10 mouse cellular contexts compared by ENCODE assay signal in the genomic region with DNA sequence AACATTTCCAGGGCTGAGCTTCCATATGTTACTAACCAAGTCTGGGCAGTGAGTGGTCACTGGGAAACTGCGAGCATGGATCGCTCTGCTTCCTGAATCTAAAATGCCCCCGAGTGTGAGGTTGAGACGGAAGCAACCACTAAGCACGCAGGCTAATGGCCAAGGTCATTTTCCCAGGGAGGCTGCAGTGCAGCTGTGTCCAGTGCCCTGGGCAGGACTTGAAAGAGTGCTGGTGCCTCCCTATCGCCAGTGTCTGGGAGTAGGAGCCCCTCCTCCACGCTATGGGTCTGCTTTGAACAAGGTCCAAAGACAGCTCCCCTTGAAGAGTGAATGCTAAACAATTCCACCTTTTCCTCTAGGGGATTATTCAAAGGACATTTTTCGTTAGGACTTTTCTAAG.
DNase-seq lines count a peak whose midpoint lies in the region; ATAC-seq and TF ChIP-seq lines count a peak whose summit lies in the region.
"Had no signal": no experiment of that assay in that cellular context is flagged by ENCODE, and none has a peak within 500 bp of the region (broad histone marks: within the 10 kb centered on the region; RNA-seq: fewer than 3 reads in every experiment).

No protein-coding gene starts in this region.

- H3K4me1 ChIP-seq in heart, embryonic 16.5 days (ENCODE audit: control insufficient read depth, insufficient read depth, low read length) = peaks cover 9% of the 10 kb centered on the region
- no peaks in the 10 kb centered on the region for H3K4me1 ChIP-seq in intestine, embryonic 15.5 days (replicated peaks)

- H3K27me3 ChIP-seq in heart, embryonic 16.5 days (ENCODE audit: control insufficient read depth, insufficient read depth, low read length) = no peaks in the 10 kb centered on the region
- no peaks in the 10 kb centered on the region for H3K27me3 ChIP-seq in intestine, embryonic 15.5 days (replicated peaks)
- H3K27me3 ChIP-seq: embryonic facial prominence, embryonic 12.5 days; Patski had no signal

- H3K4me2 ChIP-seq in heart, embryonic 16.5 days (ENCODE audit: low read depth, low read length) = peak overlapping the region; percentile 43
- H3K4me2 ChIP-seq in intestine, embryonic 15.5 days (replicated peaks) = no peak overlapping the region
- H3K4me2 ChIP-seq: embryonic facial prominence, embryonic 12.5 days had no signal

- no peak overlapping the region for H3K9ac ChIP-seq in heart, embryonic 16.5 days (ENCODE audit: low read length)
- H3K9ac ChIP-seq in intestine, embryonic 15.5 days = no peak overlapping the region
- H3K9ac ChIP-seq: embryonic facial prominence, embryonic 12.5 days had no signal

- H3K9me3 ChIP-seq in heart, embryonic 16.5 days (replicated peaks; ENCODE audit: control insufficient read depth, low read length) = no peaks in the 10 kb centered on the region
- no peaks in the 10 kb centered on the region for H3K9me3 ChIP-seq in intestine, embryonic 15.5 days
- H3K9me3 ChIP-seq: embryonic facial prominence, embryonic 12.5 days had no signal

- H3K4me3 ChIP-seq in layer of hippocampus, adult 2 months = no peak overlapping the region
- no peak overlapping the region; the same call in 1 of the 2 replicates for H3K4me3 ChIP-seq in heart, embryonic 16.5 days (ENCODE audit: low read length)
- H3K4me3 ChIP-seq in intestine, embryonic 15.5 days (replicated peaks) = no peak overlapping the region
- H3K4me3 ChIP-seq: embryonic facial prominence, embryonic 12.5 days had no signal

- intact Hi-C loops in gastrocnemius, postnatal 36 days (cut with DNase I) = no loop called here

- no peaks in the 10 kb centered on the region for H3K36me3 ChIP-seq in heart, embryonic 16.5 days (ENCODE audit: control insufficient read depth, insufficient read depth)
- no peaks in the 10 kb centered on the region for H3K36me3 ChIP-seq in intestine, embryonic 15.5 days
- H3K36me3 ChIP-seq: embryonic facial prominence, embryonic 12.5 days had no signal

- H3K27ac ChIP-seq in layer of hippocampus, adult 2 months = peak overlapping the region; percentile 92
- no peak overlapping the region for H3K27ac ChIP-seq in heart, embryonic 16.5 days (ENCODE audit: low read length)
- H3K27ac ChIP-seq in intestine, embryonic 15.5 days = no peak overlapping the region
- H3K27ac ChIP-seq: embryonic facial prominence, embryonic 12.5 days had no signal

- ATAC-seq in heart, embryonic 16.5 days (replicated peaks; ENCODE audit: extremely low read depth, insufficient read depth, low FRiP score) = peak; percentile 58
- ATAC-seq in megakaryocyte progenitor cell, adult 5-6 weeks (replicated peaks; ENCODE audit: poor library complexity) = no peak
- no peak for ATAC-seq in intestine, embryonic 15.5 days
- ATAC-seq: Patski had no signal

- 20% methylated on average over 8 of the region's 8 CpGs for WGBS in heart, embryonic 16.5 days
- 60% methylated on average over 8 of the region's 8 CpGs for WGBS in intestine, embryonic 15.5 days

- no peak for TF ChIP-seq CTCF in layer of hippocampus, adult 2 months (conservative IDR thresholded peaks at IDR 0.05)

- no peak for DNase-seq in layer of hippocampus, adult 2 months (ENCODE audit: low spot score in 2 of 2)
- DNase-seq in layer of hippocampus, adult 18-20 months (ENCODE audit: low spot score in 2 of 2) = no peak
- DNase-seq in cerebellum, adult 8-10 months = peak; percentile 35
- DNase-seq in lung, postnatal 14 days = peak; percentile 42
- DNase-seq in gastrocnemius, postnatal 36 days = no peak

Comparison
In these comparisons a context has a peak if more than half of its experiments do, and no peak if none do; other contexts are left out.
1. DNase-seq: peak in cerebellum, adult 8-10 months (single experiment) and lung, postnatal 14 days (single experiment); none in layer of hippocampus, adult 2 months (0 of 2), layer of hippocampus, adult 18-20 months (0 of 2) and gastrocnemius, postnatal 36 days (0 of 2).